Mouse (Mus musculus): ENCODE measurements around the gene Rnf5. TPM values are rescaled to one million over a fixed set of nuclear protein-coding genes. Genes with fewer than 3 reads are reported as not detected.
A peak's percentile ranks its signal among the peaks of the same experiment; 100 is the strongest.

Rnf5 gene
- polyA plus RNA-seq (2016; fragmentation: Nextera tagmentation; extraction: Ambion mirVana), result 249 and 263 TPM in 2 replicates

- H3K4me3 ChIP-seq, result peak within 1 kb of the TSS; percentile 98
- peak within 1 kb of the TSS; percentile 89 for H3K4me2 ChIP-seq (replicated peaks)
- no peaks in the 10 kb centered on the region for H3K9me3 ChIP-seq
- peaks cover 34% of the 10 kb centered on the region for H3K36me3 ChIP-seq
- WGBS, result under 1% methylated on average over 30 of the region's 30 CpGs
- H3K27me3 ChIP-seq (replicated peaks), result no peaks in the 10 kb centered on the region
- H3K9ac ChIP-seq, result peak within 1 kb of the TSS; percentile 68
- ATAC-seq (ENCODE audit: low FRiP score, low read depth), result peak; percentile 95
- H3K4me1 ChIP-seq, result peaks cover 47% of the 10 kb centered on the region
- H3K27ac ChIP-seq, result peak within 1 kb of the TSS; percentile 86
These were observed at the start of gene Rnf5 for GRCm38 (mm10) chr17:34603375-34604060. TSS of gene Rnf5 (minus strand) at chr17:34603690.

DNA sequence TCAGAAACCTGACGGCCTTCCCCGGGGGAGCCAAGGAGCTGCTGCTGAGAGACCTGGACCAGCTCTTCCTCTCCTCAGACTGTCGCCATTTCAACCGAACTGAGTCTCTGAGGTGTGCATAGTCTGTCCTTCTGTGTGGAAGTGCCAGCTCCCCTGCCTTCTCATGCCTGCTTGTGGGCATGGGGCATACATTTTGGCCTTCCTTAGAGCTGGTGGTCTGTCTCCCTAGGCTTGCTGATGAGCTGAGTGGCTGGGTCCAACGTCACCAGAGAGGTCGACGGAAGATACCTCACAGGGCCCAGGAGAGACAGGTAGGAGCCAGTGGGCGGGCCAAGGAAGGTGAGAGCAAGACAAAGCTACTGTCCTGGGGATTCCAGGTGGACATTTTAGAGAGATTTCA, 49.5 kb upstream of the Rnf5 start:
- Histone ChIP-seq H3K4me1 (peaks cover 6% of the 10 kb centered on the region), H3K4me2 (replicated peaks) (no peak overlapping the region), H3K27me3 (replicated peaks) (no peaks in the 10 kb centered on the region), H3K36me3 (peaks cover 70% of the 10 kb centered on the region), H3K9me3 (no peaks in the 10 kb centered on the region), H3K9ac (no peak overlapping the region), H3K4me3 (no peak overlapping the region), H3K27ac (no peak overlapping the region)
- no peak for ATAC-seq (ENCODE audit: low FRiP score, low read depth)
- 87% methylated on average over 8 of the region's 8 CpGs for WGBS

DNA sequence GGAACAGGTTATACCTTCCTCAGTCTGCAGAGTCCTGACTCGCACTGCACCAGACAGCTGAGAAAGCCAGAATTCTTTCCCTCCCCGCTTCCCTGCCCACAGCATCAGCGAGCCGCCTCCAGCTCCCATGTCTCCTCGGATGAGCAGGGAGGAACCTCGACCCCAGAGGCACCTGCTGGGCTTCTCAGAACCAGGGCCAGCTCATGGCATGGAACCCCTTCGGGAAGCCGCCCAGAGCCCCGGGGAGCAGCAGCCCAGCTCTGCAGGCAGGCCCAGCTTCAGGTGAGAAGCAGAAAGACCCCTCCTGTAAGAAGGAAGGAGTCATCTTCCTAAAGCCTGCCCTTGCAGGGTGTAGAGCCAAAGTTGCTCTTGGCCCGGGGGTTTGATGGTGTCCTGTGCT, 49.1 kb upstream of the Rnf5 start:
- Histone ChIP-seq H3K4me3 (no peak overlapping the region), H3K9me3 (no peaks in the 10 kb centered on the region), H3K36me3 (peaks cover 70% of the 10 kb centered on the region), H3K27ac (no peak overlapping the region), H3K27me3 (replicated peaks) (no peaks in the 10 kb centered on the region), H3K4me2 (replicated peaks) (no peak overlapping the region), H3K4me1 (peaks cover 10% of the 10 kb centered on the region), H3K9ac (no peak overlapping the region)
- ATAC-seq (ENCODE audit: low FRiP score, low read depth), result no peak
- WGBS, result 91% methylated on average over 10 of the region's 10 CpGs

DNA sequence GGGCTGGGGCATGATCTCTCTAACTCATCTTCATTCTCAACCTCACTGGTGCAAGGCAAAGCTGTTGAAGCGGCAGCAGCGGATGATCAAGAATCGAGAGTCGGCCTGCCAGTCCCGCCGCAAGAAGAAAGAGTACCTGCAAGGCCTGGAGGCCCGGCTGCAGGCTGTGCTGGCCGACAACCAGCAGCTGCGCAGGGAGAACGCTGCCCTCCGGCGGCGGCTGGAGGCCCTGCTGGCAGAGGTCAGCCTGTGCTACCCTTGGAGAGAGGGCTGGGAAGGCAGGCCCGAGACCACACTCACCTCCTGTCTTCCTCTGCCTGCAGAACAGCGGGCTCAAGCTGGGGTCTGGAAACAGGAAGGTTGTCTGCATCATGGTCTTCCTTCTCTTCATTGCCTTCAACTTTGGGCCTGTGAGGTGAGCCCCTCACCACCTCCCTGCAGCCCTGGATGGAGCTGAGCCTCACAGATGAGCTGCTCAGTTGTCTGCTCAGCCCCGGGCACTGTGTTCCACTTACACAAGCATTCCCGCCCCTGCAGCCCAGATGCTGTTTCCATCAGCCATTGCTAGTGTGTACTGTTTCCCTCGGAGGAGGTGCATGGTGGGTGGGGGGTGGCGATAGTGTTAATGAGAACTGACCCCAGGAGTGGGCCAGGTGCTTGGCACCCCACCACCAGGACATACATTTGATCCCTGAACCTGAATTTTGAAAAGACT, 48.2 kb upstream of the Rnf5 start:
- Histone ChIP-seq H3K9me3 (no peaks in the 10 kb centered on the region), H3K27ac (no peak overlapping the region), H3K4me3 (no peak overlapping the region), H3K27me3 (replicated peaks) (no peaks in the 10 kb centered on the region), H3K9ac (no peak overlapping the region), H3K4me1 (peaks cover 10% of the 10 kb centered on the region), H3K4me2 (replicated peaks) (no peak overlapping the region), H3K36me3 (peaks cover 70% of the 10 kb centered on the region)
- no peak for ATAC-seq (ENCODE audit: low FRiP score, low read depth)
- 50% methylated on average over 19 of the region's 19 CpGs for WGBS

DNA sequence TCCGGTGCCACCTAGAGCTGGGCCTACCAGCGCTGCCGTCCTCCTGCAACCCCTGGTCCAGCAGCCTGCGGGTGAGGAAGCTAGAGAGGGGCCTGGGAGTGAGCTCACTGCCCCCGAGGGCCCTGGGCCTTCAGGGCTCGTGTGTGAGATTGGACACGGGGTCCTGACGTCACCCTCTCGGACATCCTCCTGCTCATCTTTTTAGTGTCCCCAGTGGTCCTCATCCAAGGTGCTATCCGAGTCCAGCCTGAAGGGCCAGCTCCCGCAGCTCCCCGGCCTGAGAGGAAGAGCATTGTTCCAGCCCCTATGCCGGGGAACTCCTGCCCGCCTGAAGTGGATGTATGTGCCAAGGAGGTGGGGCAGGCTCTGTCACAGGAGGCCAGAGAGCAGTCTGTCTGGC, 47.3 kb upstream of the Rnf5 start:
- WGBS, result 91% methylated on average over 14 of the region's 14 CpGs
- peaks cover 16% of the 10 kb centered on the region for H3K4me1 ChIP-seq
- peaks cover 70% of the 10 kb centered on the region for H3K36me3 ChIP-seq
- no peak overlapping the region for H3K4me2 ChIP-seq (replicated peaks)
- H3K27ac ChIP-seq, result no peak overlapping the region
- no peaks in the 10 kb centered on the region for H3K9me3 ChIP-seq
- H3K9ac ChIP-seq, result no peak overlapping the region
- no peaks in the 10 kb centered on the region for H3K27me3 ChIP-seq (replicated peaks)
- ATAC-seq (ENCODE audit: low FRiP score, low read depth), result no peak
- no peak overlapping the region for H3K4me3 ChIP-seq

DNA sequence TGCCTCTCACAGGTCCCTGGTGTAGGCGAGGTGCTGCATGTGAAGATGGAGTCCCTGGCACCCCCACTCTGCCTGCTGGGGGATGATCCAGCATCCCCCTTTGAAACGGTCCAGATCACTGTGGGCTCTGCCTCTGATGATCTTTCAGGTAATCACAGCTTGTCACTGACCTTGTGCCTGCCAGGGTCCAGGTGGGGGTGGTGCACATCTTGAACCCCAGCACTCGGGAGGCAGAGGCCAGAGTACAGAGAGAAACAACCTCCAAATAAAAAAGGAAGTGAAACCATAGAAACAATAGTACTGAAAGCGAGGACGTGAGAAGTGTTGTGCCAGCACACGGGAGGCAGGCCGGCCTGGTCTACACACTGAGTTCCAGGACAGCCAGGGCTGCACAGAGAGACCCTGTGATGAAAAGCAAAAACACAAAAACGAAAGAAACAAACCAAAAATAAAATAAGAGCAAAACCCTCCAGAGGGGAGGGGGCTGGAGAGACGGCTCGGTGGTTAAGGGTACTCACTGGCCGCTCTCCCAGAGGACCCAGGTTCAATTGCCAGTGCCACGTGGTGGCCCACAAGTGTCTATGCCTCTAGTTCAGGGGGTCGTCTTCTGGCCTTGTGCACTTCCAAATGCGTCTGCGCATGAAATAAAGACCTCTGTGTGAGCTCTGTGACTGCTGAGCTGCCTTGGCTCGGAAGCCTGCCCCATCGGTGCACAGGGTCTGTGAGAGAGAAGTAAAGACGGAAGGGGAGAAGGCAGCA, 45.8 kb upstream of the Rnf5 start:
- H3K4me1 ChIP-seq, result peaks cover 25% of the 10 kb centered on the region
- H3K9me3 ChIP-seq, result no peaks in the 10 kb centered on the region
- no peak overlapping the region for H3K4me3 ChIP-seq
- no peak overlapping the region for H3K4me2 ChIP-seq (replicated peaks)
- H3K27me3 ChIP-seq (replicated peaks), result no peaks in the 10 kb centered on the region
- no peak overlapping the region for H3K27ac ChIP-seq
- ATAC-seq (ENCODE audit: low FRiP score, low read depth), result no peak
- 89% methylated on average over 18 of the region's 18 CpGs for WGBS
- H3K36me3 ChIP-seq, result peaks cover 58% of the 10 kb centered on the region
- no peak overlapping the region for H3K9ac ChIP-seq

- Histone ChIP-seq H3K27me3 (replicated peaks) (no peaks in the 10 kb centered on the region), H3K4me1 (peaks cover 25% of the 10 kb centered on the region), H3K36me3 (peaks cover 49% of the 10 kb centered on the region), H3K4me3 (peak overlapping the region; percentile 85; the same call in 1 of the 2 replicates), H3K9me3 (no peaks in the 10 kb centered on the region), H3K4me2 (replicated peaks) (peak overlapping the region; percentile 82), H3K27ac (no peak overlapping the region), H3K9ac (0 out of 2 replicates have a peak overlapping the region, but pooled peaks have one; percentile 9)
- WGBS, result 87% methylated on average over 16 of the region's 16 CpGs
- no peak for ATAC-seq (ENCODE audit: low FRiP score, low read depth)
These were observed 44.8 kb upstream of the Rnf5 start for GRCm38 (mm10) chr17:34648141-34648890.

- under 1% methylated on average over 66 of the region's 66 CpGs for WGBS
- peak; percentile 96 for ATAC-seq (ENCODE audit: low FRiP score, low read depth)
- Histone ChIP-seq H3K4me2 (replicated peaks) (peak within 1 kb of the TSS; percentile 82), H3K27me3 (replicated peaks) (no peaks in the 10 kb centered on the region), H3K9ac (peak within 1 kb of the TSS; percentile 76), H3K9me3 (no peaks in the 10 kb centered on the region), H3K4me1 (peaks cover 25% of the 10 kb centered on the region), H3K4me3 (peak within 1 kb of the TSS; percentile 85), H3K36me3 (peaks cover 37% of the 10 kb centered on the region), H3K27ac (peak within 1 kb of the TSS; percentile 28; the same call in 1 of the 2 replicates)
These were observed 43.7 kb upstream of the Rnf5 start, which contains the start of gene Atf6b for GRCm38 (mm10) chr17:34646906-34647787. TSS of gene Atf6b (plus strand) at chr17:34647146.

- H3K4me3 ChIP-seq, result no peak overlapping the region
- 91% methylated on average over 30 of the region's 30 CpGs for WGBS
- no peak overlapping the region for H3K27ac ChIP-seq
- no peaks in the 10 kb centered on the region for H3K9me3 ChIP-seq
- H3K36me3 ChIP-seq, result peaks cover 26% of the 10 kb centered on the region
- H3K9ac ChIP-seq, result no peak overlapping the region
- peak overlapping the region; percentile 76 for H3K4me2 ChIP-seq (replicated peaks)
- ATAC-seq (ENCODE audit: low FRiP score, low read depth), result no peak
- peaks cover 30% of the 10 kb centered on the region for H3K4me1 ChIP-seq
- no peaks in the 10 kb centered on the region for H3K27me3 ChIP-seq (replicated peaks)
These were observed 42.5 kb upstream of the Rnf5 start for GRCm38 (mm10) chr17:34645831-34646511.

GRCm38 (mm10) chr17:34645256-34645829, 41.9 kb upstream of the Rnf5 start:
- no peak for ATAC-seq (ENCODE audit: low FRiP score, low read depth)
- H3K4me3 ChIP-seq, result peak overlapping the region; percentile 45

More at GRCm38 (mm10) chr17:34645256-34645829, 41.9 kb upstream of the Rnf5 start:
- WGBS, result 53% methylated on average over 10 of the region's 10 CpGs
- Histone ChIP-seq H3K27ac (no peak overlapping the region), H3K4me2 (replicated peaks) (peak overlapping the region; percentile 76), H3K36me3 (peaks cover 19% of the 10 kb centered on the region), H3K9ac (peak overlapping the region; percentile 51), H3K27me3 (replicated peaks) (no peaks in the 10 kb centered on the region), H3K9me3 (no peaks in the 10 kb centered on the region), H3K4me1 (peaks cover 34% of the 10 kb centered on the region)
